Mouse (Mus musculus): ENCODE results near the gene Mfsd5.
A peak's percentile ranks its signal among the peaks of the same experiment; 100 is the strongest.

Mfsd5 gene

GRCm38 (mm10) chr15:102248131-102248811 lies 31.0 kb upstream of the Mfsd5 start:
- no peak for DNase-seq

DNA sequence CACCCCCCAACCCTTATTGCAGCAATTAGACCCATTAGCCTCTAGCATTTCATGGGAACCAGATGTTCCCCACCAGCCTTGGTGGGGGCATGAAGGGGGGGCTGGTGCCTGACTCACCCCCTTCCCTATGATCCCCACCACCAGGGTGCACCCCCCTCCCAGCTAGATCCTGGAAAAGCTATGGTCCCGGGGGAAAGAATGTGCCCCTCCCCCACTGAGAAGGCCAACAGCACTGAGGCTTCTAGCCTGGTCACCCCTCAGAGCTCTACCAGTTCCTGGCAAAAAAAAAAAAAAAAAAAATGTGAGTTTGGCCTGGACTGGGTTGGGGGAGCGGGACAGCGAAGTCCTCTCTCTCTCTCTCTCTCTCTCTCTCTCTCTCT lies 30.5 kb upstream of the Mfsd5 start:
- no peak for DNase-seq

- peak; percentile 32 for DNase-seq
Observed at GRCm38 (mm10) chr15:102249251-102249691, 30.0 kb upstream of the Mfsd5 start.

- no peak for DNase-seq
Observed at GRCm38 (mm10) chr15:102249967-102250366, 29.3 kb upstream of the Mfsd5 start.

DNA sequence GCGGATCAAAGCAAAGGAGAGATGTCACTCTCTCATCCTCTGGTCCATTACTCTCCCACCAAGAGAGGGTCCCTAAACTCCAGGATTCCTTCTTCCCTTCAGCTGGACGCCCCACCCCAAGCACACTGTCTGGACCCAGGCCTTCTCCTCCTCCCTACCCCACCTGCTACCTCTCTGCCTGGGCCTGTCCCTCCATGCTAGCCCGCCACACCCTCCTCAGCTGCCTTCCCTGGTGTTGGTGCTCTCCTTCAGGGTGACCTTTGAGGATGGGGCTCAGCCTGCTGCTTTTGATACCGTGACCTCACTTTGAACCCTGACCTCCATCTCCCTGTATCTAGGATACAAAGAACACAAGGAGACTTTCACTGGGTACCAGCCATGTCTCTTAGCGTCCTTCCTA lies 28.7 kb upstream of the Mfsd5 start:
- DNase-seq = no peak

DNA sequence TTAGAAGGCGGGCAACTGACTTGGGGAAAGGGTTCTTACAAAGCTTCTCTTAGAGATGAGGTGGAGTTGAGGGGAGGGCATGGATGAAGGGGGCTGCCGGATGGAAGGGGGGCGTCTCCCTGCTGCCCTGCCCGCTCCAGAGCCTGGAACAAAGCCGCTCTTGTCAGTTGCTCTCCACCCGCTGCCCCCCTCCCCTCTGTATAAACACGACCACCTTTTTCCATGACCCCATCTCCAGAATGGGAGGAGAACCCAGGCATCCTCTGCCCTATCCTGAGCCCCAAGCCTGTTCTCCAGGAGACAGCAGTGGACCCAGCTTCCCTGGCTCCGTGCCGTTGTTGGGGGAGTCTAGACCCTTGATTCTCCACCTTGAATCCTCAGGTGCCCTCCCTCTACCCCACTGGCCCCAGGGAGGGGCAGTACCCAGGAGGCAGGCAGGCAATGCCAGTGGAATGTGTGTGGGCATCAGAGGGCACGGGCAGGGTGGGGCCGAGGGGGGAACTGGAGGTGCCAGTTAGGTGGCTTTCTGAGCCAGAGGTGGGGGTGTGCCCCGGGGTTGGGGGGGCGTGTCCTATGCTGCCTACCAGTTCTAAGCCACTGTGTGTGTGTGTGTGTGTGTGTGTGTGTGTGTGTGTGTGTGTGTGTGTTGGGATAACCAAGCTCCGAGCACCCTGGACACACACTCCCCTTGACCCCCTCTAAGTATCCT lies 23.6 kb upstream of the Mfsd5 start:
- DNase-seq = peak; percentile 55

GRCm38 (mm10) chr15:102256431-102257201 lies 22.6 kb upstream of the Mfsd5 start:
- no peak for DNase-seq

DNA sequence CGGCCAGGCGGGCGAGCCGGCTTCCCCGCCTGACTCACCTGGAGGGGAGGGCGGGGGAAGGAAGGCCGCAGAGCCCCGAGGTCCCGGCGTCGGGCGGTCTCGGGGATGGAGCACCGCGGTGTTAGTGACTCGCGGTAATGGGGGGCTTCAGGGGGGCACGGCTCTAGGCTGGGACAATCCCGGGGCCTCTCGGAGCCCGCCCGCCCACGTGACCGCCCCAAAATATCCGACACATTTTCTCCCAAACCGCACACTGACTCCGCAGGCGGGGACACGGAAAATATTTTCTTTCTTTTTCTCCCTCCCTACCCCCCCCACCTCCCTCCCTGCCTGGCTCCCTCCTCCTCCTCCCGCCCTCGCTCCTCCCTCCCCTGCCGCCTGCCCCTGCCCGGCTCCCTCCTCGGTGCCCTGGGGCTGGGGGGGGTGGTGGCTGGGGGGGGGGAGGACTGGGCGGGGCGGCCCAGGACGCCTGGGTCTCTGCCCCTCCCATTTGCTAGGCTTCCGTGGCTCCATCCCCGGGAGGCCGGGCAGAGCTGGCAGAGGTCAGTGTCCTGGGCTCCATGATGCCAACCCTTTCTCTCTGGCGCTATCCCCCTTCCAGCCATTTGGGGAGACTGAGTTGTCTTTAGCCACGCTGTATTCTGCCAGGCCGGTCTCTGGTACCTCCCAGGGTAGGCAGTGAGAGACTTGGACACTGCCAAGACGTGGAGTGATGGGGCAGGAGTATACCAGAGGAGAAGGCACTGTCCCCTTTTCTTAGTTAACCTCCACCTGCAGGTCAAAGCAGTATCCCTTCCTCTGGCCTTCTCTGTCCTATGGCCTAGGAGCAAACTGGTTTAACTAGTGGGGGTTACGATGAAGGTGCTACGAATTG lies 21.8 kb upstream of the Mfsd5 start, which contains the start of gene Rarg:
TSS of gene Rarg (minus strand) at position 316 of the 874 bp plus-strand sequence.
- DNase-seq = peak; percentile 55

DNA sequence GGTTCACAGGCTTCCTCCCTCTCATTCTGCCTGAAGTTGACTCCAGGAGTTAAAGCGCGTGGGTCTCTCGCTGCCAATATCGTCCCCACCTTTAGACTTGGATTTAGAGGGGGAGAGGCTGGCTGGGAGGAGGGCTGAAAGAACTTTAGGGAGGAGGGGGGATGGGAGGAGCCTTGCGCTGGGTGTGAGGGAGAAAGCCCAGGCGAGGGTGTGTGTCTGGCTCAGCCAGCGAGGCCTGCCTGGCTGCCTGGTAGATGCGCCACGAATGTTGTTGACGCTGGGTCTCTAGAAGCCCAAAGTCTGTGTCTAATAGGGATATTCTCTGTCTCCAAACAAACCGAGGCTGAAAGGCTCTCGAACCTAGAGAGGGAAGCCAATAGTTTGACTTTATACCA lies 21.2 kb upstream of the Mfsd5 start:
- DNase-seq = peak; percentile 47

DNA sequence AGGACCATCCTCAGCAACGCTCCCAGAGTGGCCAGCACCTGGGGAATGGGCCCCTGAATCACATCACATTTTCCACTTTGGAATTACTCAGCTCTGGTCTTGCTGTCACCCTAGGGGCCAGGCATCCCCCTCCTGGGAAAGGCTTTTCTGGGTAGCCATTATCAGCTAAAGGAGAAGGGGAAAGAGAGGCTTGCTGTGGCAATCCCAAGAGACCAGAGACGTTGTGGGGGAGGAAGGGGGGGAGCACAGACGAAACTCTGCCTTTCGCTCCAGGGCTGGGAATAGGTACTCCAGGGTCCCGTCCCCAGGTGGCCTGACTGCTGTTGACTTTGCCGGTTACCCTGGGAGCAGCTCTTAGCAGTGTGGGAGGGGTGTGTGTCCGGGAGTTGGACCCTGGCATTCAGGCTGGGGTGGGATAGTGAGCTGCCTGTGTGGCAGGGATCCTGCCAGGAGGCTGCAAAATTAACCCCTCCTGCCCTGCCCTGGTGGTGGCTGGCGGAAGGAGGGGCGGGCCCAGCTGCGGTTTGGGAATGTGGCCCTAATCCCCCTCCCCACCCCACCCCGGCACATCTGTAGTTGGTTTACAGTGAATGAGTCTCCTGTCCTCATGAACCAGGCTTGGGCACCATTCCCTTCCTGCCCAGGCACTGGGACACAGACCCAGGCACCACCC lies 20.5 kb upstream of the Mfsd5 start:
- DNase-seq = no peak

DNA sequence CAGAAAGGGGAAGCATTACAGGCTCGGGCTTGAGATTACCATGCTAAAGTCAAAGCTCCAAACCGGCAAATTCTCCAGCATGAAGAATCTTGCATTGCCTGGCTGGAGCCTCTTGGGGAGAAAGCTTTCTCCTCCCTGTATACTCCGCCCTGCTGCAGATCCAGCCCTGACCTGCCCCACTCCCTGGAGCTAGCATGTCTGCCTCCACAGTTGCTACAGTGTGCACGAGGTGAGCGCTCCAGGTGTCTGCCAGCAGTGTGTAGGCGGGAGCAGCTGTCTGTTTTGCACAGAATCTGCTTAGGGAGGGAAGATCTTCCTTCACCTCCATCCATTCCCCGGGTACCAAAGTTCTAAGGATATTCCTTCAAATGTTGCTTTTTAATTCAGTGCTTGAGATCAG lies 16.7 kb upstream of the Mfsd5 start:
- no peak for DNase-seq

DNA sequence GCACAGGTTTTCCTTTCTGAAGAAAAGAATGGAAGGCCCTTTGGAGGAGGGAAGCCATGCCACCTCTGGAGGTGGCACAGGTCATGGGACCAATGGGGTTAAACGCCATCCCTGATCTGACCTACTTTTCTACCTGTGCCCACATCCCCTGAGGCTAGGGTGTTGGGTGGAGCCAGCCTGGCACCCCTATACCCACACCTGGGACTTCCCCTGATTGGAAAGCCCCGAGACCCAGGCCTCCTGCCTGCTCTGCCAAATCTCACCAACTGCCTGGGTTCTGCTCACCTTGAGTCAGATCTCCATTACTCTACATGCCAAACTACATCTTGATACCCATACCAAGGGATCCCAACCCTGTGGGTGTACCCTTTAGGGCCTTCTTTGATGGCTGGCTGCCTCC lies 16.2 kb upstream of the Mfsd5 start:
- no peak for DNase-seq

DNA sequence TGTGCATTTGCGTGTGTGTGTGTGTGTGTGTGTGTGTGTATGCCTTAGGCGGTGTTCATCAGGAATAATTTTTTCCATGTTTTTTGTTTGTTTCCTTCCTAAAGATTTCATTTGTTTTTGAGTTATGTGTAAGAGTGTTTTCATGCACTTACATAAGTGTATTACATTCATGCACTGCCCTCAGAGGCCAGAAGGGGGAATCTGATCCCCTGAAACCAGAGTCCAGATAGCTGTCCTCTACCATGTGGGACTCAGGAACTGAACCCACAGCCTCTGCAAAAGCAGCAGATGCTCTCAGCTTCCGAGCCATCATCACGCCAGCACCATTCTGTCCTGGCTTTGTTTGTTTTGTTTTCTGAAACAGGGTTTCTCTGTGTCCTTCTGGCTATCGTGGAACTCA lies 13.7 kb upstream of the Mfsd5 start:
- DNase-seq = no peak

- peak; percentile 70 for DNase-seq
Observed at GRCm38 (mm10) chr15:102270274-102270960, 8.8 kb upstream of the Mfsd5 start, which contains the start of gene Gm9918. Gene Gm9918 (plus strand): TSS chr15:102270563.

- DNase-seq = no peak
Observed at GRCm38 (mm10) chr15:102271441-102271840, 7.8 kb upstream of the Mfsd5 start.

GRCm38 (mm10) chr15:102273982-102274716 lies 5.1 kb upstream of the Mfsd5 start:
- no peak for DNase-seq

GRCm38 (mm10) chr15:102278726-102279091 lies 545 bp upstream of the Mfsd5 start:
- no peak for DNase-seq

- DNase-seq = no peak
Observed at GRCm38 (mm10) chr15:102279783-102280520, 698 bp downstream of the Mfsd5 start.

GRCm38 (mm10) chr15:102280623-102281022 lies 1.4 kb downstream of the Mfsd5 start:
- no peak for DNase-seq
